Mouse (Mus musculus) left cerebral cortex, postnatal 25 days (tissue): Measurements from ENCODE around the gene Fcgr3. TPM values are rescaled to one million over a fixed set of nuclear protein-coding genes. Genes with fewer than 3 reads are reported as not detected.
A peak's percentile ranks its signal among the peaks of the same experiment; 100 is the strongest.
"Not testable (repeated sequence)": the region's sequence is repeated elsewhere in the genome, so short reads cannot be mapped to it uniquely, and the experiment has no call there.

Experiments
- DNase-seq, 2 experiments: peaks; one replicate each; pipeline ENCODE4 v3.0.0; 2022; ENCODE audit warnings: low spot score in 2 of 2, mixed read lengths in 1 of 2
- intact Hi-C: fragments of 180-260 bp; cut with DNase I; formaldehyde crosslinking; loops from one replicate; pipeline ENCODE4 v1.15.1; 2025
- total RNA-seq, 2 experiments: library from RNA; stranded (reverse); gene quantifications; 2 replicates each; pipeline ENCODE4 v1.2.3; 2021

The Fcgr3 gene
- total RNA-seq, 2 experiments from 2014 or later: 13.8 TPM

GRCm38 (mm10) chr1:171089891-171090290 lies 25.2 kb upstream of the Fcgr3 start:
- intact Hi-C loops: no loop called here
- no peak for DNase-seq

- intact Hi-C loops, DNase-seq: not testable (repeated sequence)
Observed at GRCm38 (mm10) chr1:171088237-171088869, 23.6 kb upstream of the Fcgr3 start.

GRCm38 (mm10) chr1:171085718-171086117 lies 21.0 kb upstream of the Fcgr3 start:
- intact Hi-C loops: no loop called here
- no peak for DNase-seq

DNA sequence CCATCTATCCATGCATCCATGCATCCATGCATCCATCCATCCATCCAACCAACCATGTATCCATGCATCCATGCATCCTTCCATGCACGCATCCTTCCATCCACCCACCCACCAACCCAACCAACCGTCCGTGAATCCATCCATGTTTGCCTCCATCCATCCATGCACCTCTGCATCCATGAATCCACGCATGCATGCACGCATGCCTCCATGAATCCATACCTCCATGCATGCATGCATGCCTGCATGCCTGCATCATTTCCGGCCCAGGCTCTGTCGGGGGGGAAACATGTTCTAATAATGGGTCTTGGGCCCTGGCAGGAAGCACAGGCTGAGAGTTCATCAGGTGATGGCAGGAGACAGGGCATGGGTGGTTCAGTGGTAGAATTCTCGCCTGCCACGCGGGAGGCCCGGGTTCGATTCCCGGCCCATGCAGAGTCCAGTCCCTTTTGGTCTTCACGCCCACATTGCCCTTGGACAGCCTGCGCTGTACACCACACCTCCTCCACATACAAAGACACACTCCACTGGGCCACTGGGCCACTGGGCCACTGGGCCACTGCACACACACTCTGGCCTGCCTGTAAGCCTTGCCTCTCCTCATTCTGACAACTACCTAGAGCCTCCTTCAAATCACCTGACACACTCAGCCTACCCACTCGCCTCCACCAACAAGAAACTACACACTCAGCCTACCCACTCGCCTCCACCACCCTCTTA lies 16.9 kb upstream of the Fcgr3 start:
- intact Hi-C loops, DNase-seq: not testable (repeated sequence)

DNA sequence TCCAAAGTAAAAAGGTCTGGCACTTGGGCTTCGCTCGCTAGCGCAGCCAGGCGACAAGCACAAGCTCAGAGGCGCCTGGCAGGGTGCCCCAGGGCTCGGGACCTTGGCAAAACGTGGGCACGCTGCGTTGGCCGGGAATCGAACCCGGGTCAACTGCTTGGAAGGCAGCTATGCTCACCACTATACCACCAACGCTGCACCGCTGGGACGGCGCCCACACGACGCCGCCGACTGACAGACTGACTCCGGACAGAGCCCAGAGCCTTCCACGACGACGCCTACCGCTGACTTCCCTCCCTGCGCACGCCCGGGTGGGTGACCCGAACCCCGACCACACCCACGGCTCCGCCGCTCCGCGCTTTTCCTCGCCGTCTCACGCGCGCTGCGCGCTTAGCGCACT lies 15.1 kb upstream of the Fcgr3 start:
- DNase-seq, intact Hi-C loops: not testable (repeated sequence)

DNA sequence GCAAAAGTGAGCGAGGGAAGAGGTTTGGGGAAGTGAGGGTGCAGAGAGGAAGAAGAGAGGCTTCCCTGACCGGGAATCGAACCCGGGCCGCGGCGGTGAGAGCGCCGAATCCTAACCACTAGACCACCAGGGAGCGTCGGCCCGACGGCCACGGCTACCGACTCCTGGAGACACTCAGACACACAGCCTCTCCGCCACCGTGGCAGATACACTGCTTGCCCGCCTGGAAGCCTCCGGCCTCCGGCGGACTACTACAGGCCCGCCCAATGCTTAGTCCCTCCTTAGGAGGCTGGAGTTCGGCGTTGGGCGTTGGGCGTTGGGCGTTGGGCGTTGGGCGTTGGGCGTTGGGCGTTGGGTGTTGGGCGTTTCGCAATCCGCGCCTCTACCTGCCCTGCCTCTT lies 14.6 kb upstream of the Fcgr3 start:
- DNase-seq, intact Hi-C loops: not testable (repeated sequence)

GRCm38 (mm10) chr1:171078419-171078818 lies 13.7 kb upstream of the Fcgr3 start:
- intact Hi-C loops, DNase-seq: not testable (repeated sequence)

GRCm38 (mm10) chr1:171077955-171078354 lies 13.2 kb upstream of the Fcgr3 start:
- peak in 1 of 2 experiments; percentile 46 for DNase-seq
- intact Hi-C loops: not testable (repeated sequence)

DNA sequence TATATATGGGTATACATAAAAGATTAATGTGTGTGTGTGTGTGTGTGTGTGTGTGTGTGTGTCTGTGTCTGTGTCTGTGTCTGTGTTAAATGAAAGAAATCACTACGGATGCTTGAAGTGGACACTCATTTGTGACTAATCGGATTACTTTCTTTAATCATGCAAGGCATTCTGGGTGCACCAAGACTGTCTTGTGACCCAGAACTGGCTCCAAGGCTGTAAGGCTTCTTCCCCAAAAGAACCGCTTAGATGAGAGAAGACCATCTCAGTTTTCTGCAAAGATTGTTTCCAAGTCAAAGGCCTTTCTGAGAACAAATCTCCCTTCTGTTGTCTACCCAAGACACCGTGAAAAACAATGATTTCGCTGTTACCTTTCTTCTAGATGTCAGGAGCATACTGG lies 12.5 kb upstream of the Fcgr3 start:
- intact Hi-C loops, DNase-seq: not testable (repeated sequence)

DNA sequence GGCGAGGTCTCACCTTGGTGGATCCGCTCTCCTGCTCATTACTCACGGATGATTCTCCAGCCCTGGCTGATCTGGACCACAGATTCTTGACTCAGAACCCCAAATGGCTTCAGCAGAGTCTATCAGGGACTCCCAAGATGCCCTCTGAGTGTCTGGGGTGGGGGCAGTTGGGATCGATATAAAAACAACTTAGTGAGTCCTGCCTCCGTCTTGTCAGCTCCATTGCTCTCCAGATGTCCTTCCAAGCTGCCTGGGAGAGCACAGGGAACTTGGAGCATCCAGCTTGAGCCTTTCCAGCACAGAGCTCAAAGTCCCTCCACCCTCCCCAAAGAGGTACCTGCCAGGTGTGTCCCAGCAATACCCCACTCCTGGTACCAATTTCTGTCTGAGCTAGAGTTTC lies 11.4 kb upstream of the Fcgr3 start:
- DNase-seq, intact Hi-C loops: not testable (repeated sequence)

DNA sequence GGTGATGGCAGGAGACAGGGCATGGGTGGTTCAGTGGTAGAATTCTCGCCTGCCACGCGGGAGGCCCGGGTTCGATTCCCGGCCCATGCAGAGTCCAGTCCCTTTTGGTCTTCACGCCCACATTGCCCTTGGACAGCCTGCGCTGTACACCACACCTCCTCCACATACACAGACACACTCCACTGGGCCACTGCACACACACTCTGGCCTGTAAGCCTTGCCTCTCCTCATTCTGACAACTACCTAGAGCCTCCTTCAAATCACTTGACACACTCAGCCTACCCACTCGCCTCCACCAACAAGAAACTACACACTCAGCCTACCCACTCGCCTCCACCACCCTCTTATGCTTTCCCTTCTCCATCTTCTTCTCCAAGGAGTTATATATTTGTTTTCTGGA lies 9.5 kb upstream of the Fcgr3 start:
- DNase-seq: peak; percentile 28 to 56
- intact Hi-C loops: not testable (repeated sequence)

GRCm38 (mm10) chr1:171072217-171072616 lies 7.5 kb upstream of the Fcgr3 start:
- intact Hi-C loops, DNase-seq: not testable (repeated sequence)

DNA sequence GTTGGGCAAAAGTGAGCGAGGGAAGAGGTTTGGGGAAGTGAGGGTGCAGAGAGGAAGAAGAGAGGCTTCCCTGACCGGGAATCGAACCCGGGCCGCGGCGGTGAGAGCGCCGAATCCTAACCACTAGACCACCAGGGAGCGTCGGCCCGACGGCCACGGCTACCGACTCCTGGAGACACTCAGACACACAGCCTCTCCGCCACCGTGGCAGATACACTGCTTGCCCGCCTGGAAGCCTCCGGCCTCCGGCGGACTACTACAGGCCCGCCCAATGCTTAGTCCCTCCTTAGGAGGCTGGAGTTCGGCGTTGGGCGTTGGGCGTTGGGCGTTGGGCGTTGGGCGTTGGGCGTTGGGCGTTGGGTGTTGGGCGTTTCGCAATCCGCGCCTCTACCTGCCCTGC lies 7.0 kb upstream of the Fcgr3 start:
- DNase-seq, intact Hi-C loops: not testable (repeated sequence)

GRCm38 (mm10) chr1:171070879-171071278 lies 6.1 kb upstream of the Fcgr3 start:
- intact Hi-C loops: not testable (repeated sequence)

GRCm38 (mm10) chr1:171069508-171069907 lies 4.8 kb upstream of the Fcgr3 start:
- intact Hi-C loops: not testable (repeated sequence)
- peak; percentile 20 to 45 for DNase-seq

More at GRCm38 (mm10) chr1:171070879-171071278, 6.1 kb upstream of the Fcgr3 start:
- DNase-seq: peak; percentile 19 to 30

DNA sequence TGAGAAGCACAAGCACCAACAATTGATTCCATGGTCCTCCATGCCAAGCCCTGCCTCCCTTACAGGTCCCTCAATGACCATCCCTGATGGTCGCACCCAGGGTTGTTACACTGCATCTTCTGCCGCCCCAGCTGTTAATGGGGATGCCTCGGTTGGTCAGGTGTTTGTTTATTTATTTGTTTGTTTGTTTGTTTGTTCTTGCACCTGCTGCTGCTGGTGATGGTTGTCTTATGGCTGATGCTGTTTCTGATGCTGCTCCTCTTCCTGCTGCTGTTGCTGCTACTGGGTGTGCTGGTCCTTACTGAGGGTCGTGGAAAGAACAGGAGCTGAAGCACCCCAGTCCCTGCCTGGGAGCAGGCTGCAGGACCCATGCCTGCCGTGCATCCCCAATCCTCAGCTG lies 3.2 kb upstream of the Fcgr3 start:
- DNase-seq, intact Hi-C loops: not testable (repeated sequence)

DNA sequence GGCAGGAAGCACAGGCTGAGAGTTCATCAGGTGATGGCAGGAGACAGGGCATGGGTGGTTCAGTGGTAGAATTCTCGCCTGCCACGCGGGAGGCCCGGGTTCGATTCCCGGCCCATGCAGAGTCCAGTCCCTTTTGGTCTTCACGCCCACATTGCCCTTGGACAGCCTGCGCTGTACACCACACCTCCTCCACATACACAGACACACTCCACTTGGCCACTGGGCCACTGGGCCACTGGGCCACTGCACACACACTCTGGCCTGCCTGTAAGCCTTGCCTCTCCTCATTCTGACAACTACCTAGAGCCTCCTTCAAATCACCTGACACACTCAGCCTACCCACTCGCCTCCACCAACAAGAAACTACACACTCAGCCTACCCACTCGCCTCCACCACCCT lies 1.8 kb upstream of the Fcgr3 start:
- DNase-seq, intact Hi-C loops: not testable (repeated sequence)

- DNase-seq: peak; percentile 44 to 47
- intact Hi-C loops: not testable (repeated sequence)
Observed at GRCm38 (mm10) chr1:171065768-171066167, 1.0 kb upstream of the Fcgr3 start.

GRCm38 (mm10) chr1:171065243-171065587 lies 480 bp upstream of the Fcgr3 start:
- intact Hi-C loops: not testable (repeated sequence)
- peak; percentile 35 to 45 for DNase-seq

- intact Hi-C loops: not testable (repeated sequence)
- peak; percentile 55 to 63 for DNase-seq
Observed at GRCm38 (mm10) chr1:171063569-171064490, 905 bp downstream of the Fcgr3 start.
